Mouse (Mus musculus) bone marrow macrophage, adult 2 months (primary cell): ENCODE measurements around the gene Zfp428.

Source experiments
- CTCF ChIP-seq: IDR thresholded peaks from 2 replicates; pipeline ENCODE4 v1.5.1; 2012; ENCODE audit warnings: low read depth, mild to moderate bottlenecking, low read length, moderate library complexity
- POLR2A ChIP-seq: IDR thresholded peaks from 2 replicates; pipeline ENCODE4 v1.6.1; 2012; ENCODE audit warnings: mild to moderate bottlenecking, low read depth, low read length, borderline replicate concordance

GRCm38 (mm10) chr7:24551985-24552759 lies 45.4 kb downstream of the Zfp428 start:
- TF ChIP-seq POLR2A (no peak), CTCF (no peak)
